8 mouse cellular contexts compared by ENCODE assay signal in genomic region chr11:60140586-60141284, GRCm38 (mm10). TPM values are rescaled to one million over a fixed set of nuclear protein-coding genes. Genes with fewer than 3 reads are reported as not detected.
A peak's percentile ranks its signal among the peaks of the same experiment; 100 is the strongest.
DNase-seq lines count a peak whose midpoint lies in the region; ATAC-seq and TF ChIP-seq lines count a peak whose summit lies in the region.

No protein-coding gene starts in this region.

- H3K4me1 ChIP-seq in brown adipose tissue, adult 24 weeks (ENCODE audit: control insufficient read depth, insufficient read depth, insufficient read length, low read length): peaks cover 26% of the 10 kb centered on the region
- peaks cover 72% of the 10 kb centered on the region for H3K4me1 ChIP-seq in forebrain, embryonic 10.5 days
- peaks cover 17% of the 10 kb centered on the region for H3K4me1 ChIP-seq in limb, embryonic 14.5 days (ENCODE audit: control insufficient read depth, insufficient read depth, low read length)

- H3K27me3 ChIP-seq in forebrain, embryonic 10.5 days (ENCODE audit: poor library complexity, severe bottlenecking): no peaks in the 10 kb centered on the region
- no peaks in the 10 kb centered on the region for H3K27me3 ChIP-seq in limb, embryonic 14.5 days (ENCODE audit: control insufficient read depth, insufficient read depth, low read length)

- no peaks in the 10 kb centered on the region for H3K9me3 ChIP-seq in forebrain, embryonic 10.5 days
- no peaks in the 10 kb centered on the region for H3K9me3 ChIP-seq in limb, embryonic 14.5 days (ENCODE audit: control insufficient read depth, low read length)

- intact Hi-C loops in left cerebral cortex, adult 2 months (cut with DNase I): loop anchor here (2.0 kb wide), 1 partner anchor 34 kb away; no protein-coding TSS in a partner anchor

- no peak for DNase-seq in left cerebral cortex, adult 2 months (ENCODE audit: extremely low spot score in 1 of 2, low spot score in 2 of 2)
- no peak for DNase-seq in left cerebral cortex, adult 9 months (ENCODE audit: low spot score in 2 of 2)
- peak; percentile 62 for DNase-seq in forebrain, embryonic 10.5 days (ENCODE audit: extremely low spot score, low spot score)
- DNase-seq in limb, embryonic 14.5 days (ENCODE audit: low spot score): no peak
- DNase-seq in retina, postnatal 1 day: peak; percentile 53
- DNase-seq in c-Kit-positive CD71-positive TER-119-positive erythroid progenitor cells, embryonic 14.5 days (ENCODE audit: low spot score): no peak

- H3K9ac ChIP-seq in limb, embryonic 14.5 days (ENCODE audit: low read depth, low read length, severe bottlenecking): peak overlapping the region; percentile 48

- H3K27ac ChIP-seq in left cerebral cortex, adult 2 months: peak overlapping the region; percentile 88
- no peak overlapping the region for H3K27ac ChIP-seq in brown adipose tissue, adult 24 weeks (replicated peaks; ENCODE audit: low read depth, low read length)
- H3K27ac ChIP-seq in forebrain, embryonic 10.5 days: peak overlapping the region; percentile 97
- H3K27ac ChIP-seq in limb, embryonic 14.5 days (replicated peaks; ENCODE audit: low read depth, low read length): peak overlapping the region; percentile 65; the same call in 1 of the 2 replicates

- no peak for TF ChIP-seq POLR2A in limb, embryonic 14.5 days (IDR thresholded peaks at IDR 0.05; ENCODE audit: borderline replicate concordance, extremely low read depth, insufficient read depth, insufficient read length)

- no peak for TF ChIP-seq CTCF in left cerebral cortex, adult 2 months (IDR thresholded peaks at IDR 0.05)

- H3K4me2 ChIP-seq in limb, embryonic 14.5 days (replicated peaks; ENCODE audit: low read depth, low read length, severe bottlenecking): peak overlapping the region; percentile 81

- WGBS in forebrain, embryonic 10.5 days: under 1% methylated on average over 25 of the region's 32 CpGs
- WGBS in limb, embryonic 14.5 days: 4% methylated on average over 23 of the region's 32 CpGs

- ATAC-seq in limb, embryonic 14.5 days (ENCODE audit: low FRiP score, low read depth): no peak
- ATAC-seq in megakaryocyte-erythroid progenitor cell, adult 5-6 weeks (replicated peaks; ENCODE audit: low FRiP score, low TSS enrichment, poor library complexity, severe bottlenecking): no peak

- H3K4me3 ChIP-seq in left cerebral cortex, adult 2 months: peak overlapping the region; percentile 78
- peak overlapping the region; percentile 61 for H3K4me3 ChIP-seq in brown adipose tissue, adult 24 weeks (ENCODE audit: insufficient read depth, low read depth, low read length)
- peak overlapping the region; percentile 70 for H3K4me3 ChIP-seq in forebrain, embryonic 10.5 days
- peak overlapping the region; percentile 65 for H3K4me3 ChIP-seq in limb, embryonic 14.5 days (replicated peaks; ENCODE audit: low read length)

- H3K36me3 ChIP-seq in forebrain, embryonic 10.5 days (replicated peaks): peaks cover 41% of the 10 kb centered on the region
- peaks cover 23% of the 10 kb centered on the region for H3K36me3 ChIP-seq in limb, embryonic 14.5 days (ENCODE audit: control insufficient read depth, insufficient read depth, low read length)

RNA-seq across cellular contexts. Expression of gene Rai1, which starts 35.9 kb away (rescaled TPM):
- total RNA-seq in left cerebral cortex, adult 2 months (2021): 10 to 100 TPM; 85.4 to 86.3 TPM
- polyA plus RNA-seq in brown adipose tissue, adult 24 weeks (2012; ENCODE audit: insufficient read depth, insufficient read length, missing spikeins): 11.7 and 13.7 TPM in 2 replicates
- 24.7 and 25.3 TPM in 2 replicates for polyA plus RNA-seq in forebrain, embryonic 10.5 days (2016; fragmentation: Nextera tagmentation; extraction: Ambion mirVana)
- 62.1 and 85.3 TPM in 2 replicates for polyA plus RNA-seq in limb, embryonic 14.5 days (2012; rRNA removed)
- 29.7 and 33.1 TPM in 2 replicates for polyA plus RNA-seq in limb, embryonic 14.5 days (2014; fragmentation: Nextera tagmentation; extraction: Ambion mirVana)
- 55.9 and 58.6 TPM in 2 replicates for total RNA-seq in megakaryocyte-erythroid progenitor cell, adult 5-6 weeks (2014; fragmentation: Nextera tagmentation)
- 5.9 and 8.3 TPM in 2 replicates for total RNA-seq in megakaryocyte-erythroid progenitor cell, adult 5-6 weeks (2017)

Comparison
In these comparisons a context has a peak if more than half of its experiments do, and no peak if none do; other contexts are left out.
1. DNase-seq: peak in forebrain, embryonic 10.5 days (single experiment) and retina, postnatal 1 day (single experiment); none in left cerebral cortex, adult 2 months (0 of 2), left cerebral cortex, adult 9 months (0 of 2), limb, embryonic 14.5 days (single experiment) and c-Kit-positive CD71-positive TER-119-positive erythroid progenitor cells, embryonic 14.5 days (single experiment).
2. Peak in every context shown above with its lines, with median percentiles within 50 percentile points of each other: H3K4me3 ChIP-seq.